In the genomic region with DNA sequence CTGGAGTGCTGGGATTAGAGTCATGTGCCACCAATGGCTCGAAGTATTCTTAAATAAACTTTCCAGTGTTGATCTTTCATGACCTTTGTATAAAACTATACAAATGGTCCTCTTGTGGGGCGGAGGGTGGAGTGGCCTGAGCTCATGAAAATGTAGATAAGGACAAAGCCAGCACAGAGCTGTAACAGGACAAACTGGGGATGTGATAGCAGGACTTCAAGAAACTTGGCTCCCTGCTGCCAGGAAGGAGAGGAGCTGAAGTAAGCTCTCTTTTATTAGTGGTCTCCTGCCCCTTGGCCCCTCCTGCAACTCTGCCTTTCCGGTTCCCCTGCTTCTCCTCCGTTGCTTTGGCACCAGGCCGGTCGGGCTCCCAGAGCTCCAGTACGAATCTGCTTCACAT, we compare ENCODE assay signal across 20 mouse cellular contexts.
DNase-seq lines count a peak whose midpoint lies in the region; ATAC-seq lines count a peak whose summit lies in the region.
"Had no signal": no experiment of that assay in that cellular context is flagged by ENCODE, and none has a peak within 500 bp of the region (broad histone marks: within the 10 kb centered on the region; RNA-seq: fewer than 3 reads in every experiment).

No protein-coding gene starts in this region.

- WGBS in heart, embryonic 12.5 days: 57% methylated on average over 7 of the region's 7 CpGs
- 76% methylated on average over 7 of the region's 7 CpGs for WGBS in kidney, embryonic 15.5 days

- ATAC-seq in heart, embryonic 12.5 days (ENCODE audit: insufficient number of reproducible peaks, low FRiP score): peak; percentile 80; the same call in 1 of the 2 replicates
- no peak for ATAC-seq in kidney, embryonic 15.5 days (replicated peaks; ENCODE audit: low FRiP score)
- ATAC-seq: forebrain, embryonic 13.5 days; hindbrain, postnatal 0 days; intestine, postnatal 0 days; midbrain, embryonic 15.5 days had no signal

- H3K27me3 ChIP-seq in heart, embryonic 12.5 days (replicated peaks): no peaks in the 10 kb centered on the region
- H3K27me3 ChIP-seq in kidney, embryonic 15.5 days: no peaks in the 10 kb centered on the region
- H3K27me3 ChIP-seq: forebrain, embryonic 13.5 days; limb, embryonic 15.5 days; midbrain, embryonic 15.5 days; neural tube, embryonic 12.5 days had no signal

- intact Hi-C loops in heart, postnatal 36 days (cut with DNase I): no loop called here

- no peak overlapping the region for H3K9ac ChIP-seq in heart, embryonic 12.5 days
- H3K9ac ChIP-seq in kidney, embryonic 15.5 days: no peak overlapping the region
- H3K9ac ChIP-seq: forebrain, embryonic 13.5 days; limb, embryonic 15.5 days; liver, embryonic 14.5 days; midbrain, embryonic 15.5 days; neural tube, embryonic 12.5 days had no signal

- H3K36me3 ChIP-seq in heart, embryonic 12.5 days: peaks cover 93% of the 10 kb centered on the region
- peaks cover 80% of the 10 kb centered on the region for H3K36me3 ChIP-seq in kidney, embryonic 15.5 days

- H3K4me1 ChIP-seq in heart, embryonic 12.5 days (replicated peaks): no peaks in the 10 kb centered on the region
- no peaks in the 10 kb centered on the region for H3K4me1 ChIP-seq in kidney, embryonic 15.5 days
- H3K4me1 ChIP-seq: forebrain, embryonic 13.5 days; limb, embryonic 15.5 days; midbrain, embryonic 15.5 days; neural tube, embryonic 12.5 days had no signal

- H3K9me3 ChIP-seq in heart, embryonic 12.5 days (replicated peaks): no peaks in the 10 kb centered on the region
- no peaks in the 10 kb centered on the region for H3K9me3 ChIP-seq in kidney, embryonic 15.5 days (replicated peaks)
- H3K9me3 ChIP-seq: forebrain, embryonic 13.5 days; limb, embryonic 15.5 days; midbrain, embryonic 15.5 days; neural tube, embryonic 12.5 days had no signal

- H3K4me2 ChIP-seq in heart, embryonic 12.5 days: no peak overlapping the region
- H3K4me2 ChIP-seq in kidney, embryonic 15.5 days: no peak overlapping the region
- H3K4me2 ChIP-seq: forebrain, embryonic 13.5 days; limb, embryonic 15.5 days; midbrain, embryonic 15.5 days; neural tube, embryonic 12.5 days had no signal

- no peak overlapping the region for H3K27ac ChIP-seq in heart, embryonic 12.5 days (ENCODE audit: poor library complexity, severe bottlenecking)
- H3K27ac ChIP-seq in kidney, embryonic 15.5 days: no peak overlapping the region
- H3K27ac ChIP-seq: forebrain, embryonic 13.5 days; hindbrain, postnatal 0 days; limb, embryonic 15.5 days; liver, embryonic 14.5 days; midbrain, embryonic 15.5 days; neural tube, embryonic 12.5 days had no signal

- H3K4me3 ChIP-seq in heart, embryonic 12.5 days: no peak overlapping the region
- no peak overlapping the region for H3K4me3 ChIP-seq in kidney, embryonic 15.5 days (replicated peaks)
- H3K4me3 ChIP-seq: forebrain, embryonic 13.5 days; limb, embryonic 15.5 days; midbrain, embryonic 15.5 days; neural tube, embryonic 12.5 days had no signal

- DNase-seq in heart, postnatal 36 days: no peak
- peak; percentile 20 for DNase-seq in testis, postnatal 14 days (ENCODE audit: low spot score)
- no peak for DNase-seq in testis, postnatal 10 days (ENCODE audit: low spot score)
- DNase-seq in lung, postnatal 25 days (ENCODE audit: low spot score): peak; percentile 11
- DNase-seq in thymus, postnatal 4 days: no peak
- DNase-seq: adrenal gland, postnatal 25 days; cerebellum, adult 8-10 months; kidney, postnatal 14 days; left cerebral cortex, postnatal 4 days; thymus, adult 18-20 months; thymus, postnatal 36 days had no signal

Comparison
In these comparisons a context has a peak if more than half of its experiments do, and no peak if none do; other contexts are left out.
1. DNase-seq: peak in testis, postnatal 14 days (single experiment) and lung, postnatal 25 days (single experiment); none in heart, postnatal 36 days (0 of 2), testis, postnatal 10 days (single experiment) and thymus, postnatal 4 days (single experiment).